In the genomic region with DNA sequence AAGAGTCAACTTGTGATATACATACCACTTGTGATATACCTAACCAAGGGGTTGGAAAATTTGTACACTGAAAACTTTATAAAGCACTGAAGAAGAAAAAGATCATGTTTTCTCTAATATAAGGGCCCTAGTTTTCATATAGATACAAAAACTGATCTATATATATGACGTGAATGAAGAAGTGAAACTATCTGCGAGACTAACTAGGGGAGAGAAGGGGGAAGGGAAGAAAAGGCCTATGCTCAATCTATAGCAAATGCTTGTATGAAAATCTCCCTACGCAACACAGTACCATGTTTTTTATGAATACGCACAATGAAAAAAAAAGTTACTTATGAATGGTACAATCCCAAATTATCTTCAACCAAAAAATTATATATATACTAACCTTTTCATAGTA, we compare ENCODE assay signal across 26 mouse cellular contexts.
"Had no signal": no experiment of that assay in that cellular context is flagged by ENCODE, and none has a peak within 500 bp of the region (broad histone marks: within the 10 kb centered on the region; RNA-seq: fewer than 3 reads in every experiment).

No protein-coding gene starts in this region.

- DNase-seq: left cerebral cortex, postnatal 4 days; liver; liver, embryonic 13.5 days; liver, postnatal 0 days; lung, adult 18-20 months; lung, adult 2 months; lung, embryonic 14.5 days; lung, postnatal 10 days; lung, postnatal 14 days; lung, postnatal 36 days; lung, postnatal 4 days; midbrain, embryonic 14.5 days had no signal

- ATAC-seq: liver, embryonic 12.5 days; liver, postnatal 0 days; lung, postnatal 0 days; midbrain, embryonic 13.5 days; midbrain, embryonic 15.5 days; midbrain, embryonic 16.5 days had no signal

- H3K36me3 ChIP-seq: limb, embryonic 10.5 days; limb, embryonic 12.5 days; limb, embryonic 13.5 days; limb, embryonic 15.5 days; liver, embryonic 12.5 days; liver, embryonic 13.5 days; liver, embryonic 15.5 days; lung, embryonic 15.5 days; midbrain, embryonic 10.5 days; midbrain, embryonic 12.5 days; midbrain, embryonic 13.5 days; midbrain, embryonic 15.5 days had no signal

- H3K27me3 ChIP-seq: limb, embryonic 12.5 days; limb, embryonic 13.5 days; limb, embryonic 15.5 days; liver, embryonic 12.5 days; liver, embryonic 13.5 days; liver, embryonic 15.5 days; lung, embryonic 15.5 days; megakaryocyte, embryonic 14.5 days; midbrain, embryonic 12.5 days; midbrain, embryonic 13.5 days; midbrain, embryonic 15.5 days had no signal
